Mouse (Mus musculus): ENCODE results near the gene Crim1. TPM values are rescaled to one million over a fixed set of nuclear protein-coding genes. Genes with fewer than 3 reads are reported as not detected.

The Crim1 gene
- polyA plus RNA-seq, 1 experiment = 13.7 TPM

DNA sequence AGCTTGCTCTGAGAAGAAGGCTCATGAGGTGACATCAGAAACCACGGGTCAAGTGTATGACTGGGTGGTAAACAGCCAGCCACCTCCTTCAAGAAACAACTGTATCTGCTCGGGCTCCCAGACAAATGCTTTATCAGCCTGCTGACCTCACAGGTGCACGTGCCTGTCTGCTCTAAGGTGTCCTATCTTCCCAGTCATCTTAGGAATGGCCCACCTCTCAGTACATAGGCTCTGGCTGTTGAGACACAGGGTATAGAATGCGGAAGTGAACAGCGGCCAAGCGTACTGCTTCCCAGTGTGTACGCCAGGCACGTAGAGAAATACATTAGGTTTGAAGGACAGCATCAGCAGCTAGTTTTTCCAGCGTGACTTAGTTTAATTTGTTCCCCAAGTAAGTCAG, 106.4 kb downstream of the Crim1 start:
- TF ChIP-seq POLR2A (IDR thresholded peaks at IDR 0.05; ENCODE audit: insufficient read depth, low read length) (no peak), EP300 (IDR thresholded peaks at IDR 0.05; ENCODE audit: insufficient read depth, low read depth, low read length) (no peak), CTCF (IDR thresholded peaks at IDR 0.05; ENCODE audit: low read depth, low read length) (no peak)
- Histone ChIP-seq H3K9me3 (replicated peaks; ENCODE audit: control insufficient read depth, insufficient read depth, low read length, poor library complexity, severe bottlenecking) (no peaks in the 10 kb centered on the region), H3K4me1 (ENCODE audit: control insufficient read depth, insufficient read depth, low read length) (no peaks in the 10 kb centered on the region), H3K36me3 (ENCODE audit: control insufficient read depth, insufficient read depth, low read length, poor library complexity, severe bottlenecking) (no peaks in the 10 kb centered on the region), H3K4me3 (ENCODE audit: low read depth, low read length) (no peak overlapping the region), H3K27ac (ENCODE audit: insufficient read depth, low read length) (no peak overlapping the region), H3K27me3 (ENCODE audit: control insufficient read depth, insufficient read depth, low read length, poor library complexity, severe bottlenecking) (no peaks in the 10 kb centered on the region), H3K9ac (ENCODE audit: low read depth, poor library complexity, severe bottlenecking) (no peak overlapping the region)

DNA sequence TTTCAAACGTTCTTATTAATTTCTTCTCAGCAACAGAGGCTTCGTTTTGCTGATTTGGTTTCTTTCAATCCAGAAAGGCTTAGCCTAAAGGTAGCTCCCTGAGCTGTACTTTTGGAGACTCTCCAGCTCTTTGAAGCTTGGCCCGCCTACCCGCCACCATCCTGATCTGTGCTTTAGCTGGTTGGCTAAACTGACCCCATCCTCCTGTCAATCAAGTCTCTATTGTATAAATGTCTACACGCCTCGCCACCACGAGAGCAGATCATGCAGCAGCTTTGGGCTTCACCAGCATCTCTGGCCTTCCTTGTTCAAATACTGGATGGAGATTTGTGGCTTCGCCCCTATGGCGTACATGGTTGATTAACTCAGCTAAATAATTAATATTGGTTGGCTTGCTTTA, 108.2 kb downstream of the Crim1 start:
- TF ChIP-seq EP300 (IDR thresholded peaks at IDR 0.05; ENCODE audit: insufficient read depth, low read depth, low read length) (no peak), CTCF (IDR thresholded peaks at IDR 0.05; ENCODE audit: low read depth, low read length) (no peak), POLR2A (IDR thresholded peaks at IDR 0.05; ENCODE audit: insufficient read depth, low read length) (no peak)
- Histone ChIP-seq H3K9ac (ENCODE audit: low read depth, poor library complexity, severe bottlenecking) (no peak overlapping the region), H3K4me1 (ENCODE audit: control insufficient read depth, insufficient read depth, low read length) (no peaks in the 10 kb centered on the region), H3K36me3 (ENCODE audit: control insufficient read depth, insufficient read depth, low read length, poor library complexity, severe bottlenecking) (no peaks in the 10 kb centered on the region), H3K27ac (ENCODE audit: insufficient read depth, low read length) (no peak overlapping the region), H3K9me3 (replicated peaks; ENCODE audit: control insufficient read depth, insufficient read depth, low read length, poor library complexity, severe bottlenecking) (no peaks in the 10 kb centered on the region), H3K4me3 (ENCODE audit: low read depth, low read length) (no peak overlapping the region), H3K27me3 (ENCODE audit: control insufficient read depth, insufficient read depth, low read length, poor library complexity, severe bottlenecking) (no peaks in the 10 kb centered on the region)

DNA sequence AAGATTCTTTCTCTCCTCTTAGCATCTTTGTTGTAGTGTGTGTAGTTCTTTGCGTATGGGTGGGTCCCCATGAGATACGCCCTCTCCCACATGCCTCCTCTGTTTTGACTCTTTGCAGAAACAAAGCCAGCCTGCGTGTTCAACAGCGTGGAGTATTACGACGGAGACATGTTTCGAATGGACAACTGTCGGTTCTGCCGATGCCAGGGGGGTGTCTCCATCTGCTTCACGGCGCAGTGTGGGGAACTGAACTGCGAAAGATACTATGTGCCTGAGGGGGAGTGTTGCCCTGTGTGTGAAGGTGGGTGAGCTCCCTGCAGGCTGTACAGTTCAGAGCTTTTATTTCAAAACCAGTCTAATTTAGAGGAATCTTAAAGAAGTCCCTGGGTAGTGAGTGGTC, 113.0 kb downstream of the Crim1 start:
- no peaks in the 10 kb centered on the region for H3K27me3 ChIP-seq (ENCODE audit: control insufficient read depth, insufficient read depth, low read length, poor library complexity, severe bottlenecking)
- no peaks in the 10 kb centered on the region for H3K4me1 ChIP-seq (ENCODE audit: control insufficient read depth, insufficient read depth, low read length)
- no peak overlapping the region for H3K4me3 ChIP-seq (ENCODE audit: low read depth, low read length)
- H3K36me3 ChIP-seq (ENCODE audit: control insufficient read depth, insufficient read depth, low read length, poor library complexity, severe bottlenecking) = no peaks in the 10 kb centered on the region
- TF ChIP-seq EP300 (IDR thresholded peaks at IDR 0.05; ENCODE audit: insufficient read depth, low read depth, low read length) = no peak
- no peak for TF ChIP-seq CTCF (IDR thresholded peaks at IDR 0.05; ENCODE audit: low read depth, low read length)
- no peak for TF ChIP-seq POLR2A (IDR thresholded peaks at IDR 0.05; ENCODE audit: insufficient read depth, low read length)
- no peak overlapping the region for H3K9ac ChIP-seq (ENCODE audit: low read depth, poor library complexity, severe bottlenecking)
- H3K27ac ChIP-seq (ENCODE audit: insufficient read depth, low read length) = no peak overlapping the region
- H3K9me3 ChIP-seq (replicated peaks; ENCODE audit: control insufficient read depth, insufficient read depth, low read length, poor library complexity, severe bottlenecking) = no peaks in the 10 kb centered on the region

DNA sequence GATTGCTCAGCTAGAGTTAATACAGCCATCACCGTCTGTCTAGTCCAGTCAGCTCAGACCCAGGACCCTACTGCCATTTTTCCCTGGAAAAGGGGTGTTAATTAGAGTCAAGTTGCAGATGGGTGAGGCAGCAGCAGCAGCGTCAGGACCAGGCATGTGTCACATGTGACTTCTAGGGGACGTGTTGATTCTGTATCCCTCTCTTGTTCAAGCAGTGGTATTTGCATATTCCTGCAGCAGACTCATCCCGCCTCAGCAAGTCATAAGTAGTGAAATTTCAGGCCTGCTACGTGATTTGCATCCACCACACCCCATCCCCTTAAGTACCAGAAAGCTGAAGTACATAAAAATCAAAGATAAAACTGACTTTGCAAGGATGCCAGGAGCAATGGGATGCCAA, 113.6 kb downstream of the Crim1 start:
- Histone ChIP-seq H3K27me3 (ENCODE audit: control insufficient read depth, insufficient read depth, low read length, poor library complexity, severe bottlenecking) (no peaks in the 10 kb centered on the region), H3K27ac (ENCODE audit: insufficient read depth, low read length) (no peak overlapping the region), H3K36me3 (ENCODE audit: control insufficient read depth, insufficient read depth, low read length, poor library complexity, severe bottlenecking) (no peaks in the 10 kb centered on the region), H3K9me3 (replicated peaks; ENCODE audit: control insufficient read depth, insufficient read depth, low read length, poor library complexity, severe bottlenecking) (no peaks in the 10 kb centered on the region), H3K4me1 (ENCODE audit: control insufficient read depth, insufficient read depth, low read length) (no peaks in the 10 kb centered on the region), H3K4me3 (ENCODE audit: low read depth, low read length) (no peak overlapping the region), H3K9ac (ENCODE audit: low read depth, poor library complexity, severe bottlenecking) (no peak overlapping the region)
- TF ChIP-seq EP300 (IDR thresholded peaks at IDR 0.05; ENCODE audit: insufficient read depth, low read depth, low read length) (no peak), POLR2A (IDR thresholded peaks at IDR 0.05; ENCODE audit: insufficient read depth, low read length) (no peak), CTCF (IDR thresholded peaks at IDR 0.05; ENCODE audit: low read depth, low read length) (no peak)

DNA sequence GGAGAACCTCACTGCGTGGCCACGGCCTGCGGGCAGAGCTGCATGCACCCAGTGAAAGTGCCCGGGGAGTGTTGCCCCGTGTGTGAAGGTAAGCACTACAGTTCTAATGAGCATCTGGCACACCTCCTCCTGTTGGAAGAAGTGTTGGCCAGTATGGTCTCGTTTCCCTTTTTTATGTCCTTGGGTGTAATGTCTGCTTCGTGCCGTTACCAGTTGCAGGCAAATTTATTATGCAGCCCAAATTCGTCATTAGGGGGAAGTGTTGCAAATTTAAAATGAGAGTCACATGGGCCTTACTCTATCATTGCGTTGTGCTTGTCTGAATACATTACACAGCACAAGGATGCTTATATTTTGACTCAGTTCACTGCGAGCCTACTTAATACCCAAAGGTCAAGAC, 115.6 kb downstream of the Crim1 start:
- H3K36me3 ChIP-seq (ENCODE audit: control insufficient read depth, insufficient read depth, low read length, poor library complexity, severe bottlenecking) = no peaks in the 10 kb centered on the region
- H3K27me3 ChIP-seq (ENCODE audit: control insufficient read depth, insufficient read depth, low read length, poor library complexity, severe bottlenecking) = no peaks in the 10 kb centered on the region
- no peak overlapping the region for H3K27ac ChIP-seq (ENCODE audit: insufficient read depth, low read length)
- H3K9ac ChIP-seq (ENCODE audit: low read depth, poor library complexity, severe bottlenecking) = no peak overlapping the region
- no peaks in the 10 kb centered on the region for H3K4me1 ChIP-seq (ENCODE audit: control insufficient read depth, insufficient read depth, low read length)
- H3K9me3 ChIP-seq (replicated peaks; ENCODE audit: control insufficient read depth, insufficient read depth, low read length, poor library complexity, severe bottlenecking) = no peaks in the 10 kb centered on the region
- no peak overlapping the region for H3K4me3 ChIP-seq (ENCODE audit: low read depth, low read length)
- TF ChIP-seq CTCF (IDR thresholded peaks at IDR 0.05; ENCODE audit: low read depth, low read length) = no peak
- no peak for TF ChIP-seq POLR2A (IDR thresholded peaks at IDR 0.05; ENCODE audit: insufficient read depth, low read length)
- TF ChIP-seq EP300 (IDR thresholded peaks at IDR 0.05; ENCODE audit: insufficient read depth, low read depth, low read length) = no peak

DNA sequence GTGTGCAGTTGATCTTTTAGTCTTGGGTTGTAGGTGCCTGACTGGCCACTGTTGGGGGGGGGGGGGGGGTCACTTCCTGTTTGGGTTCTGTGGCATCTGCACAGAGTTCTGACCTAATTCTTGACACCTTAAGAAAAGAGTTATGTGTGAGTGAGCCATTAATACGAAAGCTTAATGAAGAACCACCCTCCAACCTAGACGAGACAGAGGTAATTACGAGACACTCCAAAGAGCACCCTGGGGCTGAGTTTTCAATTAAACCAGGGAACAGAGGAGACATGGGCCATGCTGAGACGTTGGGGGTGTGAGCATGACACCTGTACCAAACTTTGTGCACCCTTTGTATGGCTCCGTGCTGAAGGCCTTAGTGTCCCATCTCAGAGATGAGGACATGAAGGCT, 117.3 kb downstream of the Crim1 start:
- Histone ChIP-seq H3K4me3 (ENCODE audit: low read depth, low read length) (no peak overlapping the region), H3K27me3 (ENCODE audit: control insufficient read depth, insufficient read depth, low read length, poor library complexity, severe bottlenecking) (no peaks in the 10 kb centered on the region), H3K9me3 (replicated peaks; ENCODE audit: control insufficient read depth, insufficient read depth, low read length, poor library complexity, severe bottlenecking) (no peaks in the 10 kb centered on the region), H3K36me3 (ENCODE audit: control insufficient read depth, insufficient read depth, low read length, poor library complexity, severe bottlenecking) (no peaks in the 10 kb centered on the region), H3K27ac (ENCODE audit: insufficient read depth, low read length) (no peak overlapping the region), H3K9ac (ENCODE audit: low read depth, poor library complexity, severe bottlenecking) (no peak overlapping the region), H3K4me1 (ENCODE audit: control insufficient read depth, insufficient read depth, low read length) (no peaks in the 10 kb centered on the region)
- TF ChIP-seq POLR2A (IDR thresholded peaks at IDR 0.05; ENCODE audit: insufficient read depth, low read length) = no peak
- no peak for TF ChIP-seq EP300 (IDR thresholded peaks at IDR 0.05; ENCODE audit: insufficient read depth, low read depth, low read length)
